Mouse (Mus musculus) lung, postnatal 0 days (tissue): Measurements from ENCODE around the gene Myef2.

Source experiments
- CTCF ChIP-seq: IDR thresholded peaks from 2 replicates; pipeline ENCODE4 v1.5.1; 2016; ENCODE audit warnings: antibody characterized with exemption, mild to moderate bottlenecking
- EP300 ChIP-seq: IDR thresholded peaks from 2 replicates; pipeline ENCODE4 v1.6.1; 2016; ENCODE audit warnings: antibody characterized with exemption, mild to moderate bottlenecking, control low read depth

- TF ChIP-seq CTCF = no peak
- no peak for TF ChIP-seq EP300
Observed at GRCm38 (mm10) chr2:125062944-125063343, 60.5 kb downstream of the Myef2 start.
